Mouse (Mus musculus) brain, embryonic 14.5 days (tissue): Measurements from ENCODE around the gene Prex1.

Experiments used
- CTCF ChIP-seq: fragments of 200-500 bp; IDR thresholded peaks from 2 replicates; pipeline ENCODE4 v1.5.1; 2012; ENCODE audit warnings: inconsistent platforms, mild to moderate bottlenecking, moderate library complexity, borderline replicate concordance; ENCODE audit not compliant: insufficient read depth, insufficient read length; ENCODE audit errors: extremely low read depth
- POLR2A ChIP-seq: fragments of 200-500 bp; IDR thresholded peaks from 2 replicates; pipeline ENCODE4 v1.6.1; 2012; ENCODE audit warnings: mild to moderate bottlenecking, inconsistent platforms, borderline replicate concordance; ENCODE audit not compliant: poor library complexity, insufficient read depth, insufficient read length, severe bottlenecking; ENCODE audit errors: extremely low read depth

DNA sequence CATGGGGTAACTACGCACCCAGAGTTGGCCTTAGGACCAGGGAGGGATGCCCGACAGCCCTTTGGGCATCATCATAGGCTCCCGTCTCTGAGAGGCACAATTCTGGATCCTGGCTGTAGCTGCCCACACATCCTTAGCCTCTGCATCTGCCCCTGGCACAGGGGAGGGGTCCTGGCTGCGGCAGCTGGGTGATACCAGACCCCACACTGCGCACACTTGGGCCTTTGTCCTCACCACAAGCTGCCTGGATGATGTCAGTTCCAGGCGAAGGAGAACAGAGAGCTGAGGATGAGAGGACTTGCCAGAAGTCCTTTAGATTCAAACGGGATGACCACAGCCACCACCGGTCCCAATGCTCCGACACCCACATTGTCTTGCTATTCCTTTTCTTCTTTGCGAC lies 78.1 kb downstream of the Prex1 start:
- no peak for TF ChIP-seq CTCF
- TF ChIP-seq POLR2A: no peak
